Mouse (Mus musculus) ES-E14 (cell line): ENCODE measurements around the gene Rab1a. TPM values are rescaled to one million over a fixed set of nuclear protein-coding genes. Genes with fewer than 3 reads are reported as not detected.
A peak's percentile ranks its signal among the peaks of the same experiment; 100 is the strongest.

Source experiments
- DNase-seq: peaks from one replicate; pipeline ENCODE4 v3.0.0-alpha.2; 2013; ENCODE audit warnings: low read depth, low spot score
- H3K27ac ChIP-seq: 2 replicates; pipeline ENCODE4 v1.5.1; 2012; ENCODE audit warnings: low read depth, mild to moderate bottlenecking, low read length, moderate library complexity, mixed read lengths; ENCODE audit not compliant: poor library complexity, insufficient read depth, severe bottlenecking
- H3K36me3 ChIP-seq: 2 replicates; pipeline ENCODE4 v1.6.1; 2012; ENCODE audit warnings: mild to moderate bottlenecking, low read length, moderate library complexity, mixed read lengths; ENCODE audit not compliant: control insufficient read depth, poor library complexity, insufficient read depth, severe bottlenecking
- H3K4me1 ChIP-seq, 2 experiments: fragments of 150-350 bp in 1 of 2; sonication (generic) in 1 of 2; 2 replicates each; pipeline ENCODE4 v1.6.1; 2012; ENCODE audit warnings: low read length in 2 of 2, mild to moderate bottlenecking in 1 of 2, mixed read lengths in 1 of 2; ENCODE audit not compliant: control insufficient read depth in 2 of 2, insufficient read depth in 2 of 2, poor library complexity in 1 of 2
- H3K4me3 ChIP-seq, 2 experiments: fragments of 150-350 bp in 1 of 2; sonication (generic) in 1 of 2; 2 replicates each; pipeline ENCODE4 v1.5.1; 2012; ENCODE audit warnings: low read length in 2 of 2, low read depth in 1 of 2, mild to moderate bottlenecking in 1 of 2, mixed read lengths in 1 of 2; ENCODE audit not compliant: insufficient read depth in 1 of 2, poor library complexity in 1 of 2, severe bottlenecking in 1 of 2
- H3K9ac ChIP-seq: 2 replicates; pipeline ENCODE4 v1.6.1; 2012; ENCODE audit warnings: low read depth, mild to moderate bottlenecking, low read length, mixed read lengths; ENCODE audit not compliant: poor library complexity, insufficient read depth, severe bottlenecking
- H3K9me3 ChIP-seq: fragments of 150-350 bp; sonication (generic); 2 replicates; pipeline ENCODE4 v1.6.1; 2012; ENCODE audit warnings: low read depth, mild to moderate bottlenecking, low read length; ENCODE audit not compliant: control insufficient read depth, insufficient read depth
- CHD2 ChIP-seq: IDR thresholded peaks from 2 replicates; pipeline ENCODE4 v1.6.1; 2014; ENCODE audit warnings: mild to moderate bottlenecking, low read depth, low read length, inconsistent platforms
- HCFC1 ChIP-seq: IDR thresholded peaks from 2 replicates; pipeline ENCODE4 v1.6.1; 2012; ENCODE audit warnings: low read length, inconsistent platforms, borderline replicate concordance; ENCODE audit not compliant: insufficient read depth
- MAFK ChIP-seq: IDR thresholded peaks from 2 replicates; pipeline ENCODE4 v1.6.1; 2014; ENCODE audit warnings: mild to moderate bottlenecking, low read depth, low read length, inconsistent platforms; ENCODE audit not compliant: insufficient read depth
- ZC3H11A ChIP-seq: IDR thresholded peaks from 2 replicates; pipeline ENCODE4 v1.6.1; 2012; ENCODE audit warnings: low read depth, mild to moderate bottlenecking, inconsistent platforms, low read length, borderline replicate concordance
- ZNF384 ChIP-seq: IDR thresholded peaks from 2 replicates; pipeline ENCODE4 v1.6.1; 2012; ENCODE audit warnings: low read depth, low read length, inconsistent platforms
- in situ Hi-C, 2 experiments: fragments of 600-800 bp; cut with MboI; formaldehyde crosslinking; loops; one replicate each; pipeline ENCODE4 v1.15.1; 2025; ENCODE audit warnings: low sequenced_read_pairs in 2 of 2, inconsistent platforms in 1 of 2; ENCODE audit not compliant: unreplicated experiment in 2 of 2
- total RNA-seq: library from RNA; depleted of rRNA; stranded (reverse); fragments of 300-350 nt; gene quantifications from 2 replicates; pipeline ENCODE4 v1.2.3, GENCODE M21; 2012

Gene Rab1a
- total RNA-seq, 1 experiment = 122 TPM

DNA sequence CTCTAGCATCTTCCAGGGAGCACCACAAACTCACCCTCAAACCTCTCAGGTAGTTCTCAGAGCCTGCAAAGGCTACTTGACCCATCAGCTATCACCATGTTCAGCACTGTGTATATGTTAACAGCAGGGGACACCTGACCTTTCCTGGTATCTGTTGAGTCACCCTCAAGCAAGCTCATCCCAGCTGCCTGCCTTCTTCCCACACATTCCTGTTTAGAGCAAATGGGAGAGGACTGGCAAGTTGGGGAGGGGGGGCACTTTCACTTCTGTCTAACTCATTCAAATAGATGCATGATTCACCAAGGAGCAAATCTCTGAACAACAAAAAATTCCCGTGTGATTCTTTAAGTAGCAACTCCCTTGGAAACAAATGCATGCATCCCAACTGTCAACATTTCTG, 45.4 kb downstream of the Rab1a start:
- H3K27ac ChIP-seq = no peak overlapping the region
- peaks cover 18% of the 10 kb centered on the region for H3K36me3 ChIP-seq
- no peak overlapping the region for H3K4me3 ChIP-seq
- H3K9me3 ChIP-seq = no peaks in the 10 kb centered on the region
- peaks cover 19 to 22% of the 10 kb centered on the region in 2 experiments for H3K4me1 ChIP-seq
- in situ Hi-C loops = no loop called here
- no peak for DNase-seq
- no peak for TF ChIP-seq HCFC1
- TF ChIP-seq MAFK = 0 out of 2 replicates have a peak, but pooled peaks have one; percentile 23
- H3K9ac ChIP-seq = no peak overlapping the region

DNA sequence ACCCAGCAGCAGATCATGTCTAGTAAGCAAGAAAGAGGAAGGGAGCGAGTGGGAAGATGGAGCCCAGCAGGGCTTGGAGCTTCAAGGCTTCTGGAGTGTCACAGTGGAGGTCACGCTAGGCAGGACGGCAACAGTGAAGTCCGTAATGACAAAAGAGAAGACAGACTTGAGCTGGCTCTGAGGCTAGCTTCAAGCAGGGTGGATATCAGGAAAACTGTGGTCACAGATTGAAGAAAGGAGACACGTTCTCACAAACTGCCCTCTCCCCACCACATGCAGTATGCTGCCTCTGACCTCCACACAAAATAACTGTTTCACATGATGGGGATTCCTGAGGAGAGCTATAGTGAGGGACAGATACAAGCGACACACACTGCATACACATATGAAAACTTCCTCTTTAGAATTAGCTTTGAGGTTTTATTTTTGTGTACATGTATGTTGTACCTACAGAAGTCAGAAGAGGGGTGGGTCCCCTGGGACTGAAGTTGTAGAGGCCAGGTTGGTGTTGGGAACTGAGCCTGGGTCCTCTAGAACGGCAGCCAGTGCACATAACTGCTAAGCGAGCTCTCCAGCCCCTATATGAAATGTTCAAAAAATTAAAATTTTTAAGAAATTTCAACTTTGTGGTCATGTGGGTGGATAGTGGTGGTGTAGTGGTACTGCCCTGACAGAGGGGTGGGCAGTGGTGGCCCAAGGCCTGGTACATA, 46.1 kb downstream of the Rab1a start:
- in situ Hi-C loops = no loop called here
- no peak for TF ChIP-seq ZC3H11A
- TF ChIP-seq MAFK = no peak
- no peak for TF ChIP-seq ZNF384
- no peak for TF ChIP-seq HCFC1
- TF ChIP-seq CHD2 = no peak
- H3K4me1 ChIP-seq = peaks cover 19 to 22% of the 10 kb centered on the region in 2 experiments
- H3K27ac ChIP-seq = no peak overlapping the region
- H3K9me3 ChIP-seq = no peaks in the 10 kb centered on the region
- DNase-seq = no peak
- no peak overlapping the region for H3K4me3 ChIP-seq
- H3K9ac ChIP-seq = no peak overlapping the region
- H3K36me3 ChIP-seq = peaks cover 14% of the 10 kb centered on the region; the same call in 1 of the 2 replicates

DNA sequence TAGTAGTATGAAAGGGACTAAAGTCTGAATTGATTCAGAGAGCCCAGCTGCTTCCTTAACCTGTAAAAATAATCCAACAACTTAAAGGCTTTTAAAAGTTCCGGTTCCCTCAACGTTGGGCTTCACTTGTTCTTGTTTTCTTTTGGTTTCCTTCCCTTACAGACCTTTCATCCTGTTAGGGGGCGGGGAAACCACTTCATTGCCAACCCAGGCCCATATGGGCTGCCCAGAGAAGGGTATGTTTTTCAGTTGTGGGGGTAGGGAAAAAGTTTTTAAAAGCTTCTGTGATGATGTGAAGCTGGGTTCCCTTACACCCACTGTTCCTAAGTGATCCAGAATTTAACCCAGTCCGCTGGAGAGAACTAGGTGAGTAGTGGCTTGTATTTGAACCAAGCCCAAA, 47.0 kb downstream of the Rab1a start:
- Histone ChIP-seq H3K4me1 (peaks cover 17% of the 10 kb centered on the region in 2 experiments), H3K9me3 (no peaks in the 10 kb centered on the region), H3K36me3 (peaks cover 9% of the 10 kb centered on the region; the same call in 1 of the 2 replicates), H3K27ac (no peak overlapping the region), H3K4me3 (peak overlapping the region; percentile 95 to 96; a peak in 3 of 4 replicates), H3K9ac (peak overlapping the region; percentile 90; the same call in 1 of the 2 replicates)
- no peak for DNase-seq
- TF ChIP-seq CHD2 (no peak), ZC3H11A (no peak), ZNF384 (no peak), MAFK (no peak), HCFC1 (no peak)
- in situ Hi-C loops = no loop called here

DNA sequence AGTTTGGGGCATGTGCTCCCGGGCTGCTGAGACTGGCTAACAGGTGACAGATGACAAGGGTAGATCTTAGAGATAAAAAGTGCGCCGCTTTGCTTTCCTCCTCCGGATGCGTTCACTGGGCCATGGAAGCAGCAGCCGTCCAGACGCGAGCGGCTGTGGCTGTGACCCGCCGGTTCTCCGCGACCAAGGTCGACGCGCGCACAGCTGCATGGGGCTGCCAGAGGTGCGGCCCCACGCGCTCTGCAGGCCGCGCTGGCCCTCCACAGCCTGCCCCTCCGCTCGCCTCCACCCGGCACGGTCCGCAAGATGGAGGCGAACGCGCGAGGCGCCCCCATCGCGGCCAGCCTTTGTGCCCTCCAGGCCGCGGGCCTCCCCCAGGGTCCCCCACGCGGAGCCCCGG, 47.6 kb downstream of the Rab1a start:
- in situ Hi-C loops = no loop called here
- Histone ChIP-seq H3K36me3 (peaks cover 9% of the 10 kb centered on the region; the same call in 1 of the 2 replicates), H3K9ac (peak overlapping the region; percentile 90), H3K4me3 (peak overlapping the region; percentile 95 to 96), H3K27ac (peak overlapping the region; percentile 41; the same call in 1 of the 2 replicates), H3K9me3 (no peaks in the 10 kb centered on the region), H3K4me1 (peaks cover 14% of the 10 kb centered on the region in 2 experiments)
- DNase-seq = no peak
- TF ChIP-seq ZC3H11A (no peak), HCFC1 (no peak), ZNF384 (no peak), MAFK (no peak), CHD2 (no peak)
